Mouse (Mus musculus) skeletal muscle tissue, adult 2 months (tissue): ENCODE results near the gene Rab5if.
A peak's percentile ranks its signal among the peaks of the same experiment; 100 is the strongest.
"Not testable (repeated sequence)": the region's sequence is repeated elsewhere in the genome, so short reads cannot be mapped to it uniquely, and the experiment has no call there.

Source experiments
- DNase-seq: peaks from one replicate; pipeline ENCODE4 v3.0.0-alpha.2; 2012; ENCODE audit warnings: low read depth, low spot score

The Rab5if gene

GRCm38 (mm10) chr2:156862772-156863486 lies at the start of gene Rab5if:
Rab5if (plus strand) TSS chr2:156863128.
- peak; percentile 97 for DNase-seq

DNA sequence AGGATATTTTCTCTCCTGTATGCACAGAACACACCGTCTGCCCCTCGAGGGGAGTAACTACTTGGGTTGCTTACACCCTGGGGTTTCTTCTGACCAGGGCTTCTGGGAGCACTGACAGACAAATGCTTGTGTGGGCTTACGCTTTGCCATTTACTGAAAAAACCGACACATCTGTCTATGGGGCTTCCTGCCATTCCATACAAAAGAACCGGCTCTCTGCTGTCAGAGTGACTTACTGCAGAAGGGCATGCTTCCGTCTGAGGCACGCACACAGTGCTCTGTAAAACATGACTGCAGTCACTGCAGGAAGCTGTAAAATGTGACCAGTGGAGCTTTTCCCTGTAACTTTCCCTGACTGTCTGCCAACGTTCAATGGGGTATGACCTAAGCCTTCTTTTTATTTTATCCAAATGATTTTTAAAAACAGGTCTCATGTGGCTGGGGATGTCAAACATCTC lies 48.6 kb upstream of the Rab5if start:
- no peak for DNase-seq

- no peak for DNase-seq
Observed at GRCm38 (mm10) chr2:156814893-156815292, 48.0 kb upstream of the Rab5if start.

DNA sequence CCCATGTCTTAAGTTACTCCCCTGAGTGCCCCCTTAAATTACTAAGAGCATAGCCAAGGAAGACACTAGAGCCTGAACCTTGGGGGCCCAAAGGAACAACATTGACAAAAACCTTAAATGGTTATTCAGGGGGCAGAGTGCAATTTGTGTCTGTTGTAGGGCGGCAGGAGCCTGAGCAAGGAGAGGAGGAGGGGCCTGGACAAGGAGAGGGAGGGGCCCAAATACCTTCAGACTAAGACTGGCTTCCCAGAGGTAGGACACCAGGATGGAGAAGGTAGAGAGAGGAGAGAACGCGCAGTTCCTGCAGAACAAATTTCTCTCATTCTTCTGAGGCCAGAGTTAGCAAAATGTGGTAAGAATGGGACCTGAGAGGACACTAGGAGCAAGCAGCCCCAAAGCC lies 47.5 kb upstream of the Rab5if start:
- DNase-seq = no peak

GRCm38 (mm10) chr2:156816116-156816515 lies 46.8 kb upstream of the Rab5if start:
- DNase-seq = no peak

GRCm38 (mm10) chr2:156825128-156825527 lies 37.8 kb upstream of the Rab5if start:
- DNase-seq = not testable (repeated sequence)

DNA sequence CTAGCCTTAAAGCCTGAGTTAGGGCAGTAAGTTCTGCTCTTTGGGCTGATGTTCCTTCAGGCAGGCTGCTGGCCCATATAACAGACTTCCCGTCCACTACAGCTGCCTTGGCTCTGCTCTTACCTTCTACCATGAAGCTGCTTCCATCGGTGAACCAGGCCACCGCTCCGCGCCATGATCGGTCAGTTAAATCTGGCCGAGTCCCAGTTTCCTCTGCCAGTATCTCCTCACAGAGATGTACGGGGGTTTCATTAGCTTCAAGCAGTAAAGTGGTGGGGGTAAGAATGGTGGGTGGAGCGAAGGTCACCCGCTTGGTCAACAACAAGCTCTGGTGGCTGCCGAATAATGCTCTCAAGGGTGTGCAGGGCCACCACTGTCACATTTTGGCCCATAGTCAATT lies 28.6 kb upstream of the Rab5if start:
- DNase-seq = no peak

DNA sequence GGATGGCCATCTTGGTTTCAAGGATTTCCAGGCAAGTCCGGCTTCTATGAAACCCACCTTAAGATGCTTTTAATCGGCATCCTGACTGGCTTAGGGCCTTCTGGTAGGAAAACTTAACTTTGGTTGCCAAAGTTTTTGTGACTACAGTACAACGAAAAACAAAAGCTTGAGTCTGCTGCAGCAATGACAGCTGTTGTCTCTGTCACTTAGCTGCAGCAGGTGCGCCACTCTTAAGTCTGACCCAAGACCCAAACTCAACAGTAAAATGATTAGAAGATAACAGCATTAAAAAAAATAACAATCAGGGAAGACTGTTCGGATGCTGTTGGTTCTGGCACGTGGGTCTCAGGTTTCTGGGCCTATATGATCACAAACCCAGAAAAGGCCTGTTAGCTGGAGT lies 24.1 kb upstream of the Rab5if start:
- no peak for DNase-seq

DNA sequence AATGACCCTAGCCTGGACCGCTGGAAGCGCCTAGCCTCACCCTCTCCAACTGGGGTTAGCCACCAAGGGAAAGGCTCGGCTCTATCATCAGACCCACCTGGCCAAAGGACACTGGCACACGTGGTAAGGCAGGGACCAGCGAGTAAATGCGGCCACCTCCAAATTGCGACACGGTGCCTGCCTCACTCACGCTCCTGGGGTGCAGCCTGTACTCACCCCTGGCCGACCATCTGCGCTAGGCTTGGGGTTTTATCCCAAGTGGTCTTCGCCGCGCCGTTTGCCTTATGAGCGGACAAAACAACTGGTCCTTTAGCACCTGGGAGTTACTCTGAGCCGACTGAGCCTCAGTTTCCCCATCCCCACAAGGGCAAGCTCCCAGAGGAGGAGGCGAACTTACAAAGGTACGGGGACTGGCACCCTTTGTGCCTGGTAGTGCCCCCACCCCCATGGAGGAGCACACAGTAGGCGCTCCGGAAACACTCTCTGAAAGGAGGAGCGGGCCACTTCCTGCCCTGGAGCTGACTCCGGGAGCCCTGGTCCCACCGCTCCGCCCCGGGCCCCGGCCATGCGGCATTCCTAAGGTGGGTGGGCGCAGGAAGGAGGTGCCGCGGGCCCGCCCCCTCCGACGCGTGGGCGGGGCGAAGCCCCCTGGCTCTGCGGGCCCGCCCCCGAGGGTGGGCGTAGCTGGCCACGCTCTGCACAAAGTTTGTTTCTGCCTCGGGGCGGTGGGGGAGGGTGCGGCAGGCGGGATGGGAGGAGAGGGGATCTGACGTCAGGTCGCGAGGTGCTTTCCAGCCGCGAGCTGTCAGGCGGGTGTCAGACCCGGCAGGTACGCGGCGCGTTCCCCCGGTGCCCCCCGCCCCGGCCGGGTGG lies 23.4 kb upstream of the Rab5if start, which contains the start of gene Tgif2:
Tgif2 (plus strand) TSS at position 689 of the 873 bp plus-strand sequence.
- no peak for DNase-seq

- no peak for DNase-seq
Observed at GRCm38 (mm10) chr2:156840301-156841027, 22.5 kb upstream of the Rab5if start.

GRCm38 (mm10) chr2:156841028-156841840 lies 21.7 kb upstream of the Rab5if start:
- DNase-seq = no peak

DNA sequence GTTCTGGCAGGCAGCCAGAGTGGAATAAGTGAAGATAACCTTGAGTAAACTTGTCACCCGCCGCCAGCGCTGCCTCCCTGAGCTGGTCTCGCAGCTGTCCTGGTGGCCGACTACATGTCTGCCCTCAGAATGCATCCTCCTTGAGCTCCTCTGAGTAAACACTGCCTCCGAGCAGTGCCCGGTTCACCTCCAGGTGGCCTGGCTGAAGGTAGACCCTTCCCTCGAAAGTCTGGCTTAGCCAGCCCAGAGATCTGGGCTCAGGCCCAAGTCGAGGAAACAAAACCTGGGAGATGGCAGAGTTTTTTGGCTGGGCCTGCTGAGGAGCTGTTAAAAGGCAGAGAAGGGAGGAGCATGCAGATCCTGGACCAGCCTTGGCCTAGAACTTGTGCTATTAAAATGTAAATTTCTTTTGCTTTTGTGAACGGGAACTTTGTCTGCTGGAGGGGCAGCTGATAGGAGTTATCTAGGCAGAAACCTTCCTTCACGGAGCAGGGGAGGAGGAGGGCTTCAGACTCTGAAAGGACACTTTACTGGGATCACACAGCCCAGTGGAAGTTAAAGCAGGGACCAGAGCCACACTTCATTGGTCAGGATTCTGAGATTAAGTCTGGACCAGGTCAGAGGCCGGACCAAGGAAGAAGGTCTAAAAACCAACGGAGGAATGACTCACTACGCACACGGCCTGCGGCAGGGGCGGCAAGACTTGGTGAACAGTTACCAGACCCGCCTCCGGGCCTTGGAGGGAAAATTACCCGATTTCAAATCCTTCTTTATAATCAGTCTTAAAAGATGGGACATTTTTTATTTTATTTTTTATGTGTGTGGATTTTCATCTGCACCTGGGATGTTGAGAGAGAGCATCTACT lies 20.9 kb upstream of the Rab5if start:
- DNase-seq = peak; percentile 43

DNA sequence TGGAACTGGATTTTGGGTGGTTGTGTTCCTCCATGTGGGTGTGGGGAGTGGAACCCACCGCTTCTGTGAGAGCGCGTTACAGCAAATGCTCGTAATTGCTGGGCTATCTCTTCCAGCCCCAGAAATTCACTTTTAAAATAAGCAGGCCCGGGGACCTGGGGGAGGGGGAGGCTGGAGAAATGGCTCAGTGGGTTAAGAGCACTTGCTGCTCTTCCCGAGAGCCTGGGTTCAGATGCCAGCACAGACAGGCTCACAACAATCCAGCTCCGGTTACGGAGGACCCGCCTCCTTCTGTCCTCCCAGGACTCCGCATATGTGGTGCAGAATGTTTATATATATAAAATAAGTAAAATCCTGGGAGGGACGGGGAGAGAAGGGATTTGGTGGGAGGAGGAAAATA lies 20.2 kb upstream of the Rab5if start:
- no peak for DNase-seq

- DNase-seq = no peak
Observed at GRCm38 (mm10) chr2:156843331-156843730, 19.6 kb upstream of the Rab5if start.

- DNase-seq = no peak
Observed at GRCm38 (mm10) chr2:156844715-156845114, 18.2 kb upstream of the Rab5if start.

DNA sequence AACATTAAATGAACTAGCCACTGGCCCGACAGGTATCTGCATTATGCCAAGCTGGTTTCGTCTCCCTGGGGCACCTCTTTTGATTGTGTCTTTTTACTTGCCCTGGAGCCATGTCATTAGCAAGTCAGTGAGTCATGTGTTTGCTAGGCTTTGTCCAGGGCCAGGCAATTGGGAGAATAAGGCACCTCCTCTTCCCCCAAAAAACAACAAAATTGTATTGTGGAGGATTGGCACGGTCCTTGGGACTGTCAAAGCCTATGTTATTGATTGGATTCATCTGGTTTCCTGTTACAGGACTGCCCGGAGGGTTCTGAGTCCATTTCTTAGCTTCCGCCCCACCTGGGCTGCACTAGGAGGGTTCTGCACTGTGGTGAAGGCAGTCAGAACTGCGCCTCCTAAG lies 15.3 kb upstream of the Rab5if start:
- no peak for DNase-seq

- DNase-seq = no peak
Observed at GRCm38 (mm10) chr2:156848526-156849182, 14.3 kb upstream of the Rab5if start.

- no peak for DNase-seq
Observed at GRCm38 (mm10) chr2:156850505-156850904, 12.4 kb upstream of the Rab5if start.

DNA sequence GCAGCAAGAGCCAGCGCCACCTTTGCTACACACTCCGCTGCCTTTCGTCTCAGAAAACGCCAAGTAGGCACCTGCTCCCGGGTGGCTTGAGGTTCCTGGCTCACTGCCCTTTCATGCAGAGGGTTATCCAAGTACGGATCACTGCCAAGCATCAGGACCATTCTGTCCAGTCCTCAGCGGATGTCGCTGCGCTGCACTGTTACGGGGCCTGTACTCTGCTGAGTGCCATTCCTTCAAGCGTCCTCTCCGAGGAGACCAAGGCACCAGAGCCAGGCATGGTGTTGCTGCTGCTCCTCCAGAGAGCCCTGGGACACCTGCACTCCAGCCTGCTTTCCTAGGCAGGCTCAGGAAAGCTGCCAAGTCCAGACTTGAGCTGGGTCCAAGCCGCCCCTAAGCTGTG lies 9.3 kb upstream of the Rab5if start:
- DNase-seq = not testable (repeated sequence)
